ENCODE assay signal across 11 mouse cellular contexts in the genomic region with DNA sequence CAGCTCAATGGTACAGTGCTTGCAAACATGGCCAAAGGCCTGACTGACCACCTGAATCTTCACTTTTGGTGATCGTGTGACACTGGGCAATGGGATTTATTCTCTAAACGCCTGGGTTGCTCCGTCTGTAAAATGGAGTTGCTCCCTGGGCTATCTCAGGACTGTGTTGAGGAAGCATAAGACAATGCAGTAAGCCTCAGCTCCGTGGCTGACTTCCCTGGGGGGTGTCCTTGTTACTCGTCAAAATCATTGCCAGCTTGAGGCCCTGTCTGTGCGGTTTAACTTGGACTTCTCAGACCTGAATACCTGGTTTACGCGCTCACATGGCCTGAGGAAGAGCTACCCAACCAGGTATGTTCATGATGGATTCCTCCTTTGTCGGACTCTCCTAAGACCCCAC.
DNase-seq lines count a peak whose midpoint lies in the region; ATAC-seq lines count a peak whose summit lies in the region.
"Had no signal": no experiment of that assay in that cellular context is flagged by ENCODE, and none has a peak within 500 bp of the region (broad histone marks: within the 10 kb centered on the region; RNA-seq: fewer than 3 reads in every experiment).

No protein-coding gene starts in this region.

- peak overlapping the region; percentile 92; the same call in 1 of the 2 replicates for H3K4me2 ChIP-seq in embryonic facial prominence, embryonic 14.5 days (ENCODE audit: low read depth, low read length)
- no peak overlapping the region for H3K4me2 ChIP-seq in midbrain, embryonic 11.5 days
- H3K4me2 ChIP-seq in neural tube, embryonic 13.5 days: peak overlapping the region; percentile 81

- no peaks in the 10 kb centered on the region for H3K27me3 ChIP-seq in embryonic facial prominence, embryonic 14.5 days (replicated peaks; ENCODE audit: control insufficient read depth, insufficient read depth, low read length)
- no peaks in the 10 kb centered on the region; the same call in 1 of the 2 replicates for H3K27me3 ChIP-seq in embryonic facial prominence, embryonic 10.5 days (replicated peaks; ENCODE audit: low read depth, poor library complexity, severe bottlenecking)
- no peaks in the 10 kb centered on the region for H3K27me3 ChIP-seq in midbrain, embryonic 11.5 days (ENCODE audit: control insufficient read depth, insufficient read depth, low read length)
- H3K27me3 ChIP-seq in midbrain, embryonic 10.5 days (ENCODE audit: low read depth, poor library complexity, severe bottlenecking): peaks cover 10% of the 10 kb centered on the region; the same call in 1 of the 2 replicates
- H3K27me3 ChIP-seq in limb, embryonic 10.5 days (ENCODE audit: low read depth, poor library complexity, severe bottlenecking): no peaks in the 10 kb centered on the region
- H3K27me3 ChIP-seq in neural tube, embryonic 13.5 days: no peaks in the 10 kb centered on the region
- H3K27me3 ChIP-seq: heart, embryonic 13.5 days had no signal

- H3K4me3 ChIP-seq in embryonic facial prominence, embryonic 14.5 days (ENCODE audit: low read depth, low read length): no peak overlapping the region
- no peak overlapping the region; the same call in 1 of the 2 replicates for H3K4me3 ChIP-seq in embryonic facial prominence, embryonic 10.5 days
- H3K4me3 ChIP-seq in midbrain, embryonic 11.5 days (ENCODE audit: low read depth, low read length): no peak overlapping the region
- no peak overlapping the region; the same call in 1 of the 2 replicates for H3K4me3 ChIP-seq in midbrain, embryonic 10.5 days
- H3K4me3 ChIP-seq in limb, embryonic 10.5 days: no peak overlapping the region
- H3K4me3 ChIP-seq in neural tube, embryonic 13.5 days: no peak overlapping the region

- DNase-seq in embryonic facial prominence, embryonic 14.5 days (ENCODE audit: low spot score): no peak
- DNase-seq in embryonic facial prominence, embryonic 10.5 days (ENCODE audit: low spot score): no peak
- DNase-seq in midbrain, embryonic 11.5 days (ENCODE audit: low spot score, missing footprints): no peak
- no peak for DNase-seq in midbrain, embryonic 10.5 days (ENCODE audit: low spot score)
- no peak for DNase-seq in limb, embryonic 10.5 days (ENCODE audit: low spot score)
- DNase-seq in gastrocnemius, postnatal 10 days: no peak
- DNase-seq: kidney, postnatal 14 days; lung, postnatal 10 days had no signal

- WGBS in embryonic facial prominence, embryonic 14.5 days: 86% methylated on average over 9 of the region's 9 CpGs
- WGBS in embryonic facial prominence, embryonic 10.5 days: 83% methylated on average over 9 of the region's 9 CpGs
- WGBS in midbrain, embryonic 11.5 days: 89% methylated on average over 9 of the region's 9 CpGs
- 86% methylated on average over 9 of the region's 9 CpGs for WGBS in midbrain, embryonic 10.5 days
- WGBS in limb, embryonic 10.5 days: 89% methylated on average over 9 of the region's 9 CpGs
- WGBS in neural tube, embryonic 13.5 days: 85% methylated on average over 9 of the region's 9 CpGs

- no peak for ATAC-seq in embryonic facial prominence, embryonic 14.5 days (ENCODE audit: low read depth)
- no peak for ATAC-seq in midbrain, embryonic 11.5 days (ENCODE audit: low FRiP score)
- ATAC-seq in neural tube, embryonic 13.5 days (ENCODE audit: low read depth): no peak
- no peak for ATAC-seq in activated CD4-positive, CD25-positive, alpha-beta regulatory T cell, adult 4 months

- no peaks in the 10 kb centered on the region for H3K9me3 ChIP-seq in embryonic facial prominence, embryonic 14.5 days (ENCODE audit: control insufficient read depth, low read length)
- H3K9me3 ChIP-seq in embryonic facial prominence, embryonic 10.5 days: no peaks in the 10 kb centered on the region
- H3K9me3 ChIP-seq in midbrain, embryonic 11.5 days (ENCODE audit: control insufficient read depth, low read length): no peaks in the 10 kb centered on the region
- H3K9me3 ChIP-seq in midbrain, embryonic 10.5 days (replicated peaks): no peaks in the 10 kb centered on the region
- H3K9me3 ChIP-seq in limb, embryonic 10.5 days (replicated peaks): no peaks in the 10 kb centered on the region
- no peaks in the 10 kb centered on the region for H3K9me3 ChIP-seq in neural tube, embryonic 13.5 days
- H3K9me3 ChIP-seq: heart, embryonic 13.5 days had no signal

- no peaks in the 10 kb centered on the region for H3K36me3 ChIP-seq in embryonic facial prominence, embryonic 14.5 days (ENCODE audit: control insufficient read depth, insufficient read depth, low read length)
- H3K36me3 ChIP-seq in embryonic facial prominence, embryonic 10.5 days (replicated peaks): no peaks in the 10 kb centered on the region
- no peaks in the 10 kb centered on the region for H3K36me3 ChIP-seq in midbrain, embryonic 11.5 days (ENCODE audit: control insufficient read depth, insufficient read depth, low read length)
- H3K36me3 ChIP-seq in midbrain, embryonic 10.5 days: no peaks in the 10 kb centered on the region
- H3K36me3 ChIP-seq in limb, embryonic 10.5 days: no peaks in the 10 kb centered on the region
- no peaks in the 10 kb centered on the region for H3K36me3 ChIP-seq in neural tube, embryonic 13.5 days
- H3K36me3 ChIP-seq: heart, embryonic 13.5 days had no signal

- no peak overlapping the region for H3K27ac ChIP-seq in embryonic facial prominence, embryonic 14.5 days (replicated peaks; ENCODE audit: low read depth, low read length)
- no peak overlapping the region for H3K27ac ChIP-seq in embryonic facial prominence, embryonic 10.5 days (replicated peaks)
- 0 out of 2 replicates have a peak overlapping the region, but pooled peaks have one; percentile 11 for H3K27ac ChIP-seq in midbrain, embryonic 11.5 days (ENCODE audit: low read depth, low read length)
- no peak overlapping the region; the same call in 1 of the 2 replicates for H3K27ac ChIP-seq in midbrain, embryonic 10.5 days (replicated peaks)
- 0 out of 2 replicates have a peak overlapping the region, but pooled peaks have one; percentile 93 for H3K27ac ChIP-seq in limb, embryonic 10.5 days
- H3K27ac ChIP-seq in neural tube, embryonic 13.5 days (replicated peaks): peak overlapping the region; percentile 99

- H3K9ac ChIP-seq in embryonic facial prominence, embryonic 14.5 days (ENCODE audit: low read depth, low read length): no peak overlapping the region
- no peak overlapping the region for H3K9ac ChIP-seq in midbrain, embryonic 11.5 days (ENCODE audit: low read length)
- H3K9ac ChIP-seq in neural tube, embryonic 13.5 days: peak overlapping the region; percentile 89

- H3K4me1 ChIP-seq in embryonic facial prominence, embryonic 14.5 days (ENCODE audit: control insufficient read depth, insufficient read depth, low read length): peaks cover 20% of the 10 kb centered on the region
- peaks cover 43% of the 10 kb centered on the region for H3K4me1 ChIP-seq in embryonic facial prominence, embryonic 10.5 days
- peaks cover 10% of the 10 kb centered on the region for H3K4me1 ChIP-seq in midbrain, embryonic 11.5 days (ENCODE audit: control insufficient read depth, insufficient read depth, low read length)
- H3K4me1 ChIP-seq in midbrain, embryonic 10.5 days: peaks cover 32% of the 10 kb centered on the region
- H3K4me1 ChIP-seq in limb, embryonic 10.5 days: peaks cover 41% of the 10 kb centered on the region
- H3K4me1 ChIP-seq in neural tube, embryonic 13.5 days (replicated peaks): peaks cover 40% of the 10 kb centered on the region

Comparison
In these comparisons a context has a peak if more than half of its experiments do, and no peak if none do; other contexts are left out.
1. H3K27ac ChIP-seq: peak in midbrain, embryonic 11.5 days (single experiment), limb, embryonic 10.5 days (single experiment) and neural tube, embryonic 13.5 days (single experiment); none in embryonic facial prominence, embryonic 14.5 days (single experiment), embryonic facial prominence, embryonic 10.5 days (single experiment) and midbrain, embryonic 10.5 days (single experiment).